Mouse (Mus musculus): ENCODE results near the gene Fbxo7.

Fbxo7 gene

DNA sequence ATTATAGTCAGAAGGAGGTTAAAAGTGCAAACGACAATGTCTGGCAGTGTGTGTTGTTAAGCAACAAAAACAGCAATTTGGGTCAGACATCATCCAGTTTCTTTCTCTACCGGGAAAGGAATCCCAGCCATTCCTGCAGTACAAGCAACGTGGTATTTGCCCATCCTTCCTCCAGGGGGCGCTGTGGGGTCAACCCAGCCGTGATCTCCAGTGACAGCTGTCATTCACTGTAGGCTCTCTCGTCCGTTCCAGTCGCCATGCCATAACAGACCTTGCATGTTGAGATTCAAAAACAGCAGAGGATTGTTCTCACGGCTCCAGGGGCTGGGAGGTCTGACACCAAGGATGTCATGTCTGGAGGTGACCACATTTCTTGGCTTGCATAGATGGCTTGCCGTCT, 70.1 kb downstream of the Fbxo7 start:
- no peak for DNase-seq (ENCODE audit: low read depth, low spot score)

DNA sequence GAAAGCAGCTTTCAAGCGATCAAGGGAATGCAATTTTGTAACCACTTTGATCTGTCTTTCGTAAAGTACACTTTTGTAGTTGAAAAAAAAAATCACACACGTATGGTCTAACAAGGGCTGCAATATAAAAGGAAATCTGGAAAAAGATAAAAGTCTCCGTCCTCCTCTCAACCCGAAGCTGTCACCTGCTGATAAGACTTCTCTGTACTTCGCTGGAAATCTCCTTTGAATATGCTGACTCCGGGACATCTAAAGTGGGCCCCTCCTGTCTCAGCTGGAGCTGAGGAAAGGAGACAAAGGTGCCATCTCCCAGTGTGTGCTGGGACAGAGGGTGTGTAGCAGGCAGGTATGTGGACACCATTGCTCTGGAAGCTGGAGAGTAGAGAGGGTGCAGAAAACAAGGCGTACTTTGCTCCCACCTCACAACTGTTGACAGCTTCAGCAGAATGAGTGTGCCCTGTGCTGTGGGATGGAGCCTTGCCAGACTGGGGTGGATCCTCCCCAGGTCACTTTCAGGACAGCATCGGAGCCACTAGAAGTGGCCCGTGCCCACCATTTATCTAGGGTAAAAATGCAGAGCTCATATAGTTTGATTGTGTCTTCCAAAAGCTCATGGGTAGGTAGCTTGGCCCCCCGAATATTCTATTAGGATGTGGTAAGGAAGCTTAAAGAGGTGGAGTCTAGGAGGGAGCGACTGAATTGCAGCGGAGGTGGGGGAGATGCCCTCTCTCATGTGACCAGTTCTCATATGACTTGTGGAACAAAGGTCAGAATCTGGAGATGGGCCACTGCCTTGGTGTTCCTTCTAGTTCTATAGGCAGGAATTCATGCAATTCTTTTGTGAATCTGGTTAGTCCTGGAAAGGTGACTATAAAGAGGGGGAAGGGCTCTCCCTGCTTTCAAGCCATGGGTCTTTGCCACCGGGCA, 71.6 kb downstream of the Fbxo7 start:
- no peak for DNase-seq (ENCODE audit: low read depth, low spot score)

DNA sequence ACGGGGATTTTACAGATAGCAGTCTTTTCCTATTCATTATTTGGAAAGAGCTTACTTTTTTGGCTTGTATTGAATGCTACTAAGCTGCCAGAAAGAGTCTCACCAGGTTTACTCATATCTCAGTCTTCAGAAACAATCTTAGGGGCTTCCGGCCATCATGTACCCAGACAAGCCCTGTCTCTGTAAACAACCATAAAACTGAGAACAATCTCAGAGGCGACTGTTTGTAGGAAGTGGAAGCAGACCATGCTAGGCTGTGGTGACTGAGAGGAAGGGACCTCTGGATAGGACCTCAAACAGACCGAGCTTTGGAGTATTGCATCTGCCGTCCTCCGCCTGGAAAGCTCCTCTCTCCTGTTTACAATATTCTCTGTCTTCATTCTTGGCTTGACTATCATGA, 76.6 kb downstream of the Fbxo7 start:
- DNase-seq (ENCODE audit: low read depth, low spot score): no peak

DNA sequence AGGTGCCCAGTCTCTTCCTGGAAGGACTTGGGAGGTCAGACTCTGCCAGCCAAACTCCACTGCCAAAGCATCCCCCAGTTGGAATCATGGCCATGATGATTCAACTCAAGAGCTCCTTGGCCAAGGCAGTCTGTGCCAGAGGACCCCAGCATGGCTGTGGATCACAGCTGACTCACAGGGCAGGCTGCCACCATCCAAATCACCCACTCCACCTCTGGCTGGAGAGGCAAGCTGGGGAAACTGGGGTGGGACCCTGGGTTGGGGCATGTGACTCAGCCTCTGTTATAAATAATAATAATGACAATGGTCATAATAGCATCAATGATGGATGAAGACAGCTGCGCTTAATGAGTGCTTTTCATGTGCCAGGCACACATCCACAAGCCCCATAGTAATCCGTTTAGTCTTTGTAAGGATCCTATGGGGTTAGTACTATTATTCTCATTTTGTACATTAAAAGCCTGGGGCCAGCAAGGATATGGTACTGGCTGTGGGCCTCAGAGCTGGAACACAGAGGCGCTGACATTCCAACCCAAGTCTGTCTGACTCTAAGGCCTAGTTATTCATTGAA, 78.6 kb downstream of the Fbxo7 start:
- no peak for DNase-seq (ENCODE audit: low read depth, low spot score)
